Mouse (Mus musculus) erythroblast, embryonic 14.5 days (primary cell): Measurements from ENCODE around the gene Rab22a. TPM values are rescaled to one million over a fixed set of nuclear protein-coding genes. Genes with fewer than 3 reads are reported as not detected.
"Not testable (repeated sequence)": the region's sequence is repeated elsewhere in the genome, so short reads cannot be mapped to it uniquely, and the experiment has no call there.

Experiments used
- H3K27me3 ChIP-seq: 2 replicates; pipeline ENCODE4 v1.6.1; 2012; ENCODE audit warnings: inconsistent platforms; ENCODE audit not compliant: control insufficient read depth
- H3K36me3 ChIP-seq: 2 replicates; pipeline ENCODE4 v1.6.1; 2012; ENCODE audit warnings: mild to moderate bottlenecking, inconsistent platforms; ENCODE audit not compliant: control insufficient read depth
- H3K4me1 ChIP-seq: 2 replicates; pipeline ENCODE4 v1.6.1; 2012; ENCODE audit warnings: inconsistent platforms; ENCODE audit not compliant: control insufficient read depth
- H3K4me3 ChIP-seq: replicated peaks from 2 replicates; pipeline ENCODE3; 2012; ENCODE audit warnings: moderate library complexity, mild to moderate bottlenecking, inconsistent platforms
- H3K9me3 ChIP-seq: 2 replicates; pipeline ENCODE4 v1.6.1; 2012; ENCODE audit warnings: low read length, inconsistent platforms, mixed read lengths; ENCODE audit not compliant: control insufficient read depth
- GATA1 ChIP-seq: IDR thresholded peaks from 2 replicates; pipeline ENCODE4 v1.6.1; 2012; ENCODE audit warnings: low read length, inconsistent platforms, mixed read lengths
- TAL1 ChIP-seq: IDR thresholded peaks from 3 replicates; pipeline ENCODE4 v1.6.1; 2012; ENCODE audit warnings: low read length, inconsistent platforms, mixed read lengths
- polyA plus RNA-seq: library from polyadenylated mRNA; stranded (reverse); fragments of >175 nt; gene quantifications from 2 replicates; pipeline ENCODE4 v1.2.3, GENCODE M21; 2012

Rab22a gene
- polyA plus RNA-seq, 1 experiment, result 0.77 TPM

DNA sequence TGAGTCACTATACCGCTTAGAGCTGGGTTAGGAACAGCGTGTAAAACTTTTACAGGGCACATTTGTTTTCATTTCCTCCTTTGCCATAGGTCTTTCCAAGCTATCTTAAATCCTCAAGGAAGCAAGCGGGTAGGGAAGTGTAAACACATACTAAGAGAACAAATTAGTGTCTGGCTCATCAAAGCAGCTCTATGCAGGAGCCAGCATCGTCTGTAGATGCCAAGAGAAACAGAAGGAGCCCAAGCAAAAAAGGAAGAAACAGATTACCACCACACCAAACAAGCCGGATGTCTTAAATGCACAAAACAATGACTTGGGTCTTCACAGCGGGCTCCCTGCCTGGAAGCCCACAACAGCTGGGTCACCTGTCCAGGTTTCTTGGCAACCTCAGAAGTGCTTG, 50.6 kb downstream of the Rab22a start:
- Histone ChIP-seq H3K9me3 (no peaks in the 10 kb centered on the region), H3K4me3 (no peak overlapping the region), H3K4me1 (no peaks in the 10 kb centered on the region), H3K36me3 (peaks cover 15% of the 10 kb centered on the region), H3K27me3 (no peaks in the 10 kb centered on the region)
- TF ChIP-seq TAL1 (no peak), GATA1 (no peak)

DNA sequence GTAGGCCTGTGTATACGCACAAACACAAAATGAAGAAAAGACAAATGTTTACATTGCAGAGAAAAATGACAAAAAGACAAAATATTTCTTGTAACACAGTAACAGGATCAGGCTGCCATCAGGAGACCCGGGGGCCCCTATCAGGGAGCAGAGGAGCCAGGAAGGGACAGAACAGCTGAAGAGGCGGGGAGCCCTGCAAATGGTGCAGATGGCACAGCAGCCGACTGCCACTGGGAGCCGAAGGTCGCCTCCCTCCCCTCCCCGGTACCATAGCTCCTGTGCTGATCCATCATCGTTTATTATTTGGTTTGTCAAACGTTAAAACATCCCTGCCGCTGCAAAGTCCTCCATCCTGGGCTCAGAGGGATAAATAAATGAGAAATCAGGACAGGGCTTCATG, 53.1 kb downstream of the Rab22a start:
- Histone ChIP-seq H3K36me3 (peaks cover 6% of the 10 kb centered on the region), H3K4me1 (no peaks in the 10 kb centered on the region), H3K27me3 (no peaks in the 10 kb centered on the region), H3K9me3 (peaks cover 2% of the 10 kb centered on the region; the same call in 1 of the 2 replicates), H3K4me3 (no peak overlapping the region)
- TF ChIP-seq TAL1 (no peak), GATA1 (no peak)

DNA sequence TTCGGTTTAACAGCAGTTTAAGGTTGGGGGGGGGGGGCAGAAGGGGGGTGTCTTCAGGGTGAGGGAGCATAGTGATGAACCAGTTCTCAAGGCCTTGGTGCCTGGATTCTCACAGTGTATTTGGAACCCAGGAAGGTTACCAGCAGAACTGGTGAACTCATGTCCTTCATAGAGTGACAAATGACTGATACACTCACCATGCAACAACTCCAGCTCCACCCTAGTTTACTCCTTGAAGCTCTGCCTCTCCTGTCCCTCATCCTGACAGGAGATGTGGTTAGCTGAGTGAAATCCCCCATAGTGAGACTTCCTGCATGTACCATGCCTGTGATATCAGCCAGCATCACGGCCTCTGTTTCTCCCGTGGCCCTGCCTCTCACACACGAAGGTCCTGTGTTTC, 53.7 kb downstream of the Rab22a start:
- Histone ChIP-seq H3K27me3 (no peaks in the 10 kb centered on the region), H3K4me1 (no peaks in the 10 kb centered on the region), H3K9me3 (peaks cover 2% of the 10 kb centered on the region; the same call in 1 of the 2 replicates), H3K4me3 (no peak overlapping the region), H3K36me3 (peaks cover 3% of the 10 kb centered on the region)
- TF ChIP-seq GATA1 (no peak), TAL1 (no peak)

DNA sequence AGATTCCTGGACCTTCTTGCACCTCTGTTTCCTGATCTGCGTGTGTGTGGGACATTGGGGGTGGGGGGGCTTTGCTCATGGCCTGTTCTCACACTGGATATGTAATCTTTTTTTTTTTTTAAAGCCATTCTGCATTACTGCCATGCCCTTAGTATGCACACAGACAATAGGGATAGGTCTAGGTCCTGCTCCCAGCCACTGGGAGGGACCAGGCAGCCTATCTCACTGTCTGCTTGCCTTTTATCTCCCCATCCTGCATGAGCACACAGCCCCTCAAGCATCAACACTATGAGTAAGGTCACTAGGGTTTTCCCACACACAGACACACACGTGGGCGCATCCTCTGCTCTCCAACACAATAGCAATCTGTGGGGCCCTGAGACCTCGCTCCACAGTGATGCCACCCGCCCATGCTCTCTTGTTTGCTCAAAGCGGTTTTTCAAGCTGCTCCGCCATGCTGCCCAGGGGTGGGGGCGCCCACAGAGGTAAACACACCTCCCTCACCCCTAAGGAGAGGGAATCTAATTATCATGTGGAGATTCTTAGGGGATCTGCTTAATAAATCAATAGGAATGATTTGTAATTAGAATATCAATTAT, 55.2 kb downstream of the Rab22a start:
- no peaks in the 10 kb centered on the region for H3K27me3 ChIP-seq
- H3K9me3 ChIP-seq, result peaks cover 5% of the 10 kb centered on the region; the same call in 1 of the 2 replicates
- H3K4me3 ChIP-seq, result no peak overlapping the region
- no peaks in the 10 kb centered on the region for H3K4me1 ChIP-seq
- H3K36me3 ChIP-seq, result no peaks in the 10 kb centered on the region
- TF ChIP-seq GATA1 (no peak), TAL1 (no peak)

DNA sequence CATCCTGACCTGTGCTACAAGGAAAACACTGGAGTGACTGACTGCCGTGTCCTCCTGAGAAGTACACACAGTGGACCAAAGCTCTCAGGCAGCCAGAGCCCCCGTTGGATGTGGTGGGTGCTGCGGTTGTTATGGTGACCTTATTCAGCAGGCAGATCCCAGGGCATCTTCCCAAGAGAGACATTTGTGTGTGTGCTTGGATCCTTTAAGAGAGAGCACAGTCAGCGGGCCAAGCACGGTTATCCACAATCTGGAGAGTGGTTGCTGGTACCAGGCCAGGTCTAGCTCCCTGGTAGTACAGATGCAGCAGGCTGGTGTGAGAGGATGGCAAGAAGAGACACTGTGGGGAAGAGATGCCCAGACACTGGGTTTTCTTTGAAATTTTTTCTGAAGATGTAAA, 57.4 kb downstream of the Rab22a start:
- TF ChIP-seq GATA1 (no peak), TAL1 (no peak)
- Histone ChIP-seq H3K9me3 (peaks cover 5% of the 10 kb centered on the region; the same call in 1 of the 2 replicates), H3K4me1 (no peaks in the 10 kb centered on the region), H3K27me3 (no peaks in the 10 kb centered on the region), H3K4me3 (no peak overlapping the region), H3K36me3 (no peaks in the 10 kb centered on the region)

DNA sequence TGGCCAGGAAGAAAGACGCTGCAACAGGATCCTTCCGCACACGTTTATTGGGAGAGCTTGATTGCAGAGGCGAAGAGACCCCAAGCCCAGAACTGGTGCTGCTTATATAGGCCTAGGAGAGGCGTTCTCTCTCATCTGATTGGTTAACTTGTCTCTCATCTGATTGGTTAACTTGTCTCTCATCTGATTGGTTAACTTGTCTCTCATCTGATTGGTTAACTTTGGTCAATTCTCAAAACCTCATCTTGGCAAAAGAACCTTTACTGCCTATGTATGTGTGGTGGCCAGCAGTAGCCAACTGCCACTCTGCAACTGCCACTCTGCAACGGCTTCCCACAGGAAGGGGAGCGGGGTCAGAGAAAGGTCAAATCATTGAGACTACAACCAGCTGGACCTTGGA, 59.6 kb downstream of the Rab22a start, which contains the start of gene 1700010B08Rik:
TSS of gene 1700010B08Rik (plus strand) at position 301 of the 400 bp plus-strand sequence.
- H3K27me3 ChIP-seq, H3K36me3 ChIP-seq, H3K4me1 ChIP-seq, H3K4me3 ChIP-seq, H3K9me3 ChIP-seq: not testable (repeated sequence)

DNA sequence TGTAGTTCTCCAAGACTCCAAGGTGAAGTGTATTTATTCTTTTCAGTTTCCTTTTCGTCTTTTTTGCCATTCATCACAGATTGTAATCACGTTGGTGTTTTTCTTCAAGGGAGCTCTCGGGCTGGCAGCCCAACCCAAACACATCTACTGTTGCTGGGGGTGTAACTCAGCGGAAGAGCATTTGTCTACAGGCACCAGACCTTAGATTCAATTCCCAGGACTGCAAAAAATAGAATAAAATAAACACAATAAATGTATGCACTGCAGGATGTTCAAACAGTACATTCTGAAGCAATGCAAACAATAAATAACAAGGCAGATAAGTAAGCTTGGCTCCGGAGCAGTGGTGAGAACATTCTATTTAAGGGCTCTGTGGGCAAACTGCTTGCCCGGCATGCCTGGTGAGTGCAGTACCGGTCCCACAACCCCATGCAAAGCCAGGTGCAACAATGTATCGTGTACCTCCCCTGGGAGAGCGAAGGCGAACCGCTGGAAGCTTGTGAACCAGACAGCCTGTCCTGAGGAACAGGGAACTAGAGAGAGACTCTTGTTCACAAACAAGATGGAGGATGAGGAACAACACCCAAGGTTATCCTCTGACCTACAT, 62.8 kb downstream of the Rab22a start:
- Histone ChIP-seq H3K4me1 (no peaks in the 10 kb centered on the region), H3K27me3 (no peaks in the 10 kb centered on the region), H3K36me3 (no peaks in the 10 kb centered on the region), H3K4me3 (no peak overlapping the region), H3K9me3 (peaks cover 4% of the 10 kb centered on the region; the same call in 1 of the 2 replicates)
- TF ChIP-seq TAL1 (no peak), GATA1 (no peak)

DNA sequence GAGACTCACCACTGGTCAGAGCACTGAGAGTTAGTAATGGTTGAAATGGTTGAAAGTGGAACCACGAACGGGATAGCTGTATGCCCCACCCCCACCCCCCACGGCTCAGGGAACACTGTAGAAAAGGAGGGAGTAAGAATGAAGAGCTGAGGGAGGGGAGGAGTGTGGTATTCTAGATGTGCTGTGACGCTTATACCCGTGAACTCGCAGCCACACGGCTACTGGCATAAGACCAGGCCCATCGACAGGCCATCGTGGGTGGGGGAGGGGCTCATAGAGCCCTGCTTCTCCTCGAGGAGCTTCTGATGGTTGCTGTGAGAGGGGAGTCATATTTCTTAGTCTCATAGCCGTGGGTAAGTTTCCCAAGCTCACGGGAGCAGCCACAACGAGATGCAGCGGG, 64.8 kb downstream of the Rab22a start:
- Histone ChIP-seq H3K4me3 (no peak overlapping the region), H3K4me1 (no peaks in the 10 kb centered on the region)
- TF ChIP-seq GATA1, result no peak
- no peak for TF ChIP-seq TAL1

DNA sequence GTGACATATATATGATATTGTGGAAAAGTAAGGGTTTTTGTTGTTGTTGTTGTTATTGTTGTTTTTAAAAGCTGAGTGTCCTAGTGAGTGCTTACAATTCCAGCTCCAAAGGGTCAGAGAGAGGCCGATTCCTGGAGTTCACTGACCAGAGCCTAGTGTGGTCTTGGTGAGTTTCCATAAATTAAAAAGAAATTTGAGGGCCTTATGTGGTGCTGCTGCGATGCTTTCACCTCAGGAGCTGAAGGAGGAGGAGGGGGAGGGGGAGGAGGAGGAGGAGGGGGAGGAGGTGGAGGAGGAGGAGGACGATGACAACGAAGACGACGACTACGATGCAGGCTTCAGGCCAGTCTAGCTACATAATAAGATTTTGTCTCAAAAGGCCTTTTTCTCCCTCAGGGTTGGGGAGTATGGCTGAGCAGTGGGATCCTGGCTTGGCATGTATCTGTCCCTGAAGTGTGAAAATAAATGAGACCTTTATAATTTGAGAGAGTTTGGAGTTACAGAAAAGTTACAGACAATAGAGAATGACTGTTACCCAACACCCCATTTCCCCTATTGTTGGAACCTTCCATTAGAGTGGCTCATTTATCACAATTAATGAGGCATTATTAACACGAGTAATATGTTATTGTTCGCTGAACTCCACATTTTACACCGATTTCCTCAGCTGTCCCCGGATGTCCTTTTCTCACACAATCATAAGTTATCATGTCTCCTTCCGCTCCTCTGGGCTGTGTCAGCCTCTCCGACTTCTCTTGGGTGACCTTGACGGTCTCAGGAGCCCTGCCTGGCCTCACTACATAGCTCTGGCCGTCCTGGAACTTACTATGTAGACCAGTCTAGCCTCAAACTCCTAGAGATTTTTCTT, 65.6 kb downstream of the Rab22a start:
- Histone ChIP-seq H3K4me3 (no peak overlapping the region), H3K9me3 (no peaks in the 10 kb centered on the region), H3K4me1 (no peaks in the 10 kb centered on the region), H3K27me3 (no peaks in the 10 kb centered on the region), H3K36me3 (no peaks in the 10 kb centered on the region)
- TF ChIP-seq GATA1 (no peak), TAL1 (no peak)

More for the DNA sequence above, 64.8 kb downstream of the Rab22a start:
- Histone ChIP-seq H3K27me3 (no peaks in the 10 kb centered on the region), H3K9me3 (no peaks in the 10 kb centered on the region; the same call in 1 of the 2 replicates), H3K36me3 (no peaks in the 10 kb centered on the region)
